8 mouse cellular contexts compared by ENCODE assay signal in genomic region chr5:24623041-24623985, GRCm38 (mm10). TPM values are rescaled to one million over a fixed set of nuclear protein-coding genes. Genes with fewer than 3 reads are reported as not detected.
A peak's percentile ranks its signal among the peaks of the same experiment; 100 is the strongest.
DNase-seq lines count a peak whose midpoint lies in the region; ATAC-seq and TF ChIP-seq lines count a peak whose summit lies in the region.

No protein-coding gene starts in this region.

- H3K9me3 ChIP-seq in heart, embryonic 13.5 days: no peaks in the 10 kb centered on the region
- no peaks in the 10 kb centered on the region for H3K9me3 ChIP-seq in forebrain, embryonic 10.5 days
- no peaks in the 10 kb centered on the region for H3K9me3 ChIP-seq in limb, embryonic 14.5 days (ENCODE audit: control insufficient read depth, low read length)

- intact Hi-C loops in heart, postnatal 10 days (cut with DNase I): no loop called here

- 41% methylated on average over 8 of the region's 8 CpGs for WGBS in heart, embryonic 13.5 days
- 43% methylated on average over 8 of the region's 8 CpGs for WGBS in forebrain, embryonic 10.5 days
- 46% methylated on average over 8 of the region's 8 CpGs for WGBS in limb, embryonic 14.5 days

- H3K36me3 ChIP-seq in heart, embryonic 13.5 days: no peaks in the 10 kb centered on the region
- no peaks in the 10 kb centered on the region for H3K36me3 ChIP-seq in forebrain, embryonic 10.5 days (replicated peaks)
- H3K36me3 ChIP-seq in limb, embryonic 14.5 days (ENCODE audit: control insufficient read depth, insufficient read depth, low read length): no peaks in the 10 kb centered on the region

- H3K27ac ChIP-seq in heart, embryonic 13.5 days (replicated peaks): no peak overlapping the region
- peak overlapping the region; percentile 84; the same call in 1 of the 2 replicates for H3K27ac ChIP-seq in forebrain, embryonic 10.5 days
- no peak overlapping the region for H3K27ac ChIP-seq in limb, embryonic 14.5 days (replicated peaks; ENCODE audit: low read depth, low read length)

- peaks cover 58% of the 10 kb centered on the region for H3K27me3 ChIP-seq in heart, embryonic 13.5 days (replicated peaks)
- H3K27me3 ChIP-seq in forebrain, embryonic 10.5 days (ENCODE audit: poor library complexity, severe bottlenecking): peaks cover 65% of the 10 kb centered on the region
- H3K27me3 ChIP-seq in limb, embryonic 14.5 days (ENCODE audit: control insufficient read depth, insufficient read depth, low read length): no peaks in the 10 kb centered on the region

- peak overlapping the region; percentile 62 for H3K4me3 ChIP-seq in heart, embryonic 13.5 days
- H3K4me3 ChIP-seq in forebrain, embryonic 10.5 days: peak overlapping the region; percentile 70
- peak overlapping the region; percentile 45 for H3K4me3 ChIP-seq in limb, embryonic 14.5 days (replicated peaks; ENCODE audit: low read length)

- peak overlapping the region; percentile 89 for H3K4me2 ChIP-seq in heart, embryonic 13.5 days
- peak overlapping the region; percentile 77 for H3K4me2 ChIP-seq in limb, embryonic 14.5 days (replicated peaks; ENCODE audit: low read depth, low read length, severe bottlenecking)

- TF ChIP-seq POLR2A in limb, embryonic 14.5 days (IDR thresholded peaks at IDR 0.05; ENCODE audit: borderline replicate concordance, extremely low read depth, insufficient read depth, insufficient read length): no peak

- H3K9ac ChIP-seq in heart, embryonic 13.5 days: peak overlapping the region; percentile 83
- peak overlapping the region; percentile 64 for H3K9ac ChIP-seq in limb, embryonic 14.5 days (ENCODE audit: low read depth, low read length, severe bottlenecking)

- H3K4me1 ChIP-seq in heart, embryonic 13.5 days: peaks cover 11% of the 10 kb centered on the region
- peaks cover 35% of the 10 kb centered on the region for H3K4me1 ChIP-seq in forebrain, embryonic 10.5 days
- peaks cover 23% of the 10 kb centered on the region for H3K4me1 ChIP-seq in limb, embryonic 14.5 days (ENCODE audit: control insufficient read depth, insufficient read depth, low read length)

- ATAC-seq in heart, embryonic 13.5 days (ENCODE audit: extremely low read depth, insufficient number of reproducible peaks, low FRiP score, low TSS enrichment): no peak
- ATAC-seq in limb, embryonic 14.5 days (ENCODE audit: low FRiP score, low read depth): no peak

- no peak for DNase-seq in heart, postnatal 10 days
- DNase-seq in brain, adult 2 months (ENCODE audit: low read depth, low spot score): peak; percentile 95
- no peak for DNase-seq in forebrain, embryonic 10.5 days (ENCODE audit: extremely low spot score, low spot score)
- no peak for DNase-seq in limb, embryonic 14.5 days (ENCODE audit: low spot score)
- DNase-seq in T-cell, adult 2 months (ENCODE audit: low spot score): no peak
- no peak for DNase-seq in gastrocnemius, postnatal 25 days
- no peak for DNase-seq in adrenal gland, adult 18-20 months (ENCODE audit: low spot score in 2 of 2)

RNA-seq across cellular contexts. Expression of gene Smarcd3, which starts 0.9 kb away (rescaled TPM):
- 54.5 and 58.5 TPM in 2 replicates for polyA plus RNA-seq in heart, embryonic 13.5 days (2015; fragmentation: Nextera tagmentation; extraction: Ambion mirVana)
- total RNA-seq in heart, postnatal 10 days (2021): 10 to 100 TPM; 61.4 to 67.8 TPM
- polyA plus RNA-seq in forebrain, embryonic 10.5 days (2016; fragmentation: Nextera tagmentation; extraction: Ambion mirVana): 34.7 and 39.7 TPM in 2 replicates
- polyA plus RNA-seq in limb, embryonic 14.5 days (2012; rRNA removed): 91.5 and 93.6 TPM in 2 replicates
- polyA plus RNA-seq in limb, embryonic 14.5 days (2014; fragmentation: Nextera tagmentation; extraction: Ambion mirVana): 52.7 and 59.6 TPM in 2 replicates
- total RNA-seq in gastrocnemius, postnatal 25 days (2021): 100 to 1,000 TPM; 125 to 163 TPM
- total RNA-seq in adrenal gland, adult 18-20 months (2021): 10 to 100 TPM; 15.2 to 17.2 TPM

RNA-seq across cellular contexts. Expression of gene Chpf2, which starts 36.8 kb away (rescaled TPM):
- polyA plus RNA-seq in heart, embryonic 13.5 days (2015; fragmentation: Nextera tagmentation; extraction: Ambion mirVana): 16.1 and 16.6 TPM in 2 replicates
- total RNA-seq in heart, postnatal 10 days (2021): 10 to 100 TPM; 19.4 to 19.8 TPM
- polyA plus RNA-seq in forebrain, embryonic 10.5 days (2016; fragmentation: Nextera tagmentation; extraction: Ambion mirVana): 15.1 and 16.0 TPM in 2 replicates
- 56.2 and 57.0 TPM in 2 replicates for polyA plus RNA-seq in limb, embryonic 14.5 days (2012; rRNA removed)
- 21.3 and 23.1 TPM in 2 replicates for polyA plus RNA-seq in limb, embryonic 14.5 days (2014; fragmentation: Nextera tagmentation; extraction: Ambion mirVana)
- 1 to 10 TPM; 8.0 to 10.0 TPM for total RNA-seq in gastrocnemius, postnatal 25 days (2021)
- 10 to 100 TPM; 34.5 to 39.7 TPM for total RNA-seq in adrenal gland, adult 18-20 months (2021)

RNA-seq across cellular contexts. Expression of gene Abcf2, which starts 46.0 kb away (rescaled TPM):
- 66.7 and 70.7 TPM in 2 replicates for polyA plus RNA-seq in heart, embryonic 13.5 days (2015; fragmentation: Nextera tagmentation; extraction: Ambion mirVana)
- 10 to 100 TPM; 44.2 to 47.5 TPM for total RNA-seq in heart, postnatal 10 days (2021)
- polyA plus RNA-seq in forebrain, embryonic 10.5 days (2016; fragmentation: Nextera tagmentation; extraction: Ambion mirVana): 193 and 197 TPM in 2 replicates
- polyA plus RNA-seq in limb, embryonic 14.5 days (2012; rRNA removed): 81.0 and 82.5 TPM in 2 replicates
- polyA plus RNA-seq in limb, embryonic 14.5 days (2014; fragmentation: Nextera tagmentation; extraction: Ambion mirVana): 94.3 TPM in 2 replicates
- total RNA-seq in gastrocnemius, postnatal 25 days (2021): 10 to 100 TPM; 88.0 to 97.0 TPM
- total RNA-seq in adrenal gland, adult 18-20 months (2021): 10 to 100 TPM; 62.8 to 81.3 TPM
